Mouse (Mus musculus) lung, embryonic 15.5 days (tissue): ENCODE results near the gene Rasa2. TPM values are rescaled to one million over a fixed set of nuclear protein-coding genes. Genes with fewer than 3 reads are reported as not detected.
"Not testable (repeated sequence)": the region's sequence is repeated elsewhere in the genome, so short reads cannot be mapped to it uniquely, and the experiment has no call there.

Experiments
- ATAC-seq: fragments of 200-750 bp; cut with Nextera tagmentation; 2 replicates; pipeline ENCODE4 v1.8.0; 2017; ENCODE audit warnings: moderate number of reproducible peaks, borderline replicate concordance; ENCODE audit not compliant: low FRiP score, low TSS enrichment; ENCODE audit errors: extremely low read depth
- H3K27ac ChIP-seq: fragments of 300-500 bp; sonication (generic); 2 replicates; pipeline ENCODE4 v1.5.1; 2015; ENCODE audit warnings: moderate library complexity, mild to moderate bottlenecking, inconsistent platforms
- H3K27me3 ChIP-seq: fragments of 300-500 bp; sonication (generic); 2 replicates; pipeline ENCODE4 v1.6.1; 2015; ENCODE audit warnings: inconsistent platforms
- H3K36me3 ChIP-seq: fragments of 300-500 bp; sonication (generic); 2 replicates; pipeline ENCODE4 v1.6.1; 2015; ENCODE audit warnings: inconsistent platforms
- H3K4me1 ChIP-seq: fragments of 300-500 bp; sonication (generic); 2 replicates; pipeline ENCODE4 v1.6.1; 2015; ENCODE audit warnings: inconsistent platforms
- H3K4me2 ChIP-seq: fragments of 300-500 bp; sonication (generic); 2 replicates; pipeline ENCODE4 v1.6.1; 2015; ENCODE audit warnings: inconsistent platforms, mild to moderate bottlenecking, moderate library complexity
- H3K4me3 ChIP-seq: fragments of 300-500 bp; sonication (generic); 2 replicates; pipeline ENCODE4 v1.5.1; 2015; ENCODE audit warnings: mild to moderate bottlenecking, inconsistent platforms
- H3K9ac ChIP-seq: fragments of 300-500 bp; sonication (generic); 2 replicates; pipeline ENCODE4 v1.6.1; 2015; ENCODE audit warnings: inconsistent platforms
- H3K9me3 ChIP-seq: fragments of 300-500 bp; sonication (generic); 2 replicates; pipeline ENCODE4 v1.6.1; 2016; ENCODE audit warnings: inconsistent platforms
- WGBS: fragments of 180-500 bp; shearing (Covaris S2); methylation state at CpG from one replicate; pipeline ENCODE4 v1.1.7; 2015; 5-methylcytosine and 5-hydroxymethylcytosine counted together
- polyA plus RNA-seq: library from polyadenylated mRNA; unstranded; fragments of >200 nt; fragmentation: Nextera tagmentation; extraction: Ambion mirVana; gene quantifications from 2 replicates; pipeline ENCODE4 v1.2.1, GENCODE M21; 2015

Gene Rasa2
- polyA plus RNA-seq, 1 experiment from 2014 or later = 19.9 TPM

DNA sequence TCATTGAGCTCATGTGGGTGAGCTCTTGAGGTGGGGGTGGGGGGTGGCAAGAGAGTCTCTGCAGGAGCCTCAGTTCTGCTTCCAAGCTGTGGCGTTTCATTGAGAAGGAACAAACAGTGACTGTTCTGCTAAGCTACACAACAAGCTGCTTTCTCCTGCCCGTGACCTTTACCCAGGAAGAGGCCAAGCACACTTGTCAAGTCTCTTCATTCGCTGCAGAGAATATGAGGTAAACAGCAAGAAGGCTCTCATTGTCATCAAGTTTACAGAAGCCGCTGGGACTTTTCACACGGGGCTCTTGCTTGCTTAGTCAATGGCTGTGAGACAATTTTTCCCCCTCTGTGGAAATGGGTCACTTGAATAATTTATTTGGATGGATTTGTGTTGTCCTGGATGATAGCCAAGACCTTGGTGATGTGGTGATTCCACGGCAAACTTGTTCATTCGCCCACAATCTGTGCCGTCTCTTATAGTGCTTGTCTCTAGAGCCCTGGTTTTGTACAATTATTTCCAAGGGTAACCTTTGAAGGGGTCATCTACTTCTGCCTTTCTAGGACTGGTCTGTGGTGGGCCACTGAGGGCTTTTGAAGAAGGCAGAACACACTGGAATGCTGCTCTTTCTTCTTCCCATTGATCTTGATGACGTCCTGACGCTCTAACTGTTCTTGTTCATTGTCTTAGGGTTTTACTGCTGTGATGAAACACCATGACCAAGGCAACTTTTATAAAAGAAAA lies 29.3 kb upstream of the Rasa2 start:
- Histone ChIP-seq H3K27me3 (no peaks in the 10 kb centered on the region), H3K9ac (no peak overlapping the region), H3K4me1 (0 out of 2 replicates have a peak, but pooled peaks cover 3% of the 10 kb centered on the region), H3K4me2 (no peak overlapping the region), H3K9me3 (no peaks in the 10 kb centered on the region), H3K27ac (no peak overlapping the region), H3K36me3 (no peaks in the 10 kb centered on the region), H3K4me3 (no peak overlapping the region)
- 62% methylated on average over 10 of the region's 10 CpGs for WGBS
- no peak for ATAC-seq

DNA sequence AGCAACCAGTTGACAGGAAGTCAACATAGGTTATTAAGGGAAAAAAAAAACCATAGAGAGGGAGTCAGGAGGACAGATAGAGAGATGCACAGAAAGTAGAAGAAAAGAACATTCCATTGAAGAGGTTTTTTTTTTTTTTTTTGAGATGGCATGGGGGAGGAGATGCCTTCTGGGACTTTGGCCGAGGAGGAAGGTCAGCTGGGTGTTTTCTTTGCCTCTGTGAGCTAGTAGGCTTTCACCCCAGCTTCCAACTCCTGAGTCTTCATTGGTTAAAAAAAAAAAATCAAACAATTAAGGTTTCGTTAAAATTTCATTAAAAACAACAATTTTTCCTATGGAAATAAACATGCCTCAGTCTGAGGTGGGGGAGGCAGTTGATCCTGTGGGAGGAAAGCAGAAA lies 28.4 kb upstream of the Rasa2 start:
- Histone ChIP-seq H3K4me3 (no peak overlapping the region), H3K4me2 (no peak overlapping the region), H3K4me1 (0 out of 2 replicates have a peak, but pooled peaks cover 3% of the 10 kb centered on the region), H3K9me3 (no peaks in the 10 kb centered on the region), H3K27ac (no peak overlapping the region), H3K9ac (no peak overlapping the region), H3K36me3 (no peaks in the 10 kb centered on the region), H3K27me3 (no peaks in the 10 kb centered on the region)
- whole genome bisulfite sequencing = 41% methylated on average over 2 of the region's 2 CpGs
- no peak for ATAC-seq

GRCm38 (mm10) chr9:96653538-96653937 lies 22.1 kb upstream of the Rasa2 start:
- Histone ChIP-seq H3K9ac (no peak overlapping the region), H3K36me3 (no peaks in the 10 kb centered on the region), H3K4me2 (no peak overlapping the region), H3K27ac (no peak overlapping the region), H3K9me3 (no peaks in the 10 kb centered on the region), H3K27me3 (no peaks in the 10 kb centered on the region), H3K4me3 (no peak overlapping the region), H3K4me1 (no peaks in the 10 kb centered on the region)
- no peak for ATAC-seq
- 61% methylated on average over 4 of the region's 4 CpGs for WGBS

DNA sequence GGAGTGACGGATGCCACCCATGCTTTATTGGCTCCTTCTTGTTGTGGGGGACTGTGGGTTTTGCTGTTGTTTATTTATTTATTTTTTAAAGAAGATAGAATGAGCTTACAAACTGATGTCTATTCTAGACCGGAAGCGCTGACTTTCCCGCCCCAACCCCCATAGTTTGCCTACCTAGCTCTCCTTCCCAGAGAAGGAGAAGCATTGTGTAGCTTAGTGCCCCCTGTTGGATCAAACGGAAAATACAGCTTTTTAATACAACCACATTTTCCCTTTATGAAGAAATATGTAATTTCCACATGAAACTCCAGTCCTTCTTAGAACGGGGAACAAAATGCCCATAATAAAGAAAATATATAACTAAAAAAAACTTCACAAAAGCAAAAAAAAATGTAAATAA lies 21.3 kb upstream of the Rasa2 start:
- WGBS = 57% methylated on average over 6 of the region's 6 CpGs
- ATAC-seq = no peak
- H3K4me3 ChIP-seq = no peak overlapping the region
- H3K36me3 ChIP-seq = no peaks in the 10 kb centered on the region
- no peaks in the 10 kb centered on the region for H3K4me1 ChIP-seq
- no peaks in the 10 kb centered on the region for H3K9me3 ChIP-seq
- no peaks in the 10 kb centered on the region for H3K27me3 ChIP-seq
- no peak overlapping the region for H3K9ac ChIP-seq
- H3K4me2 ChIP-seq = no peak overlapping the region
- no peak overlapping the region for H3K27ac ChIP-seq

DNA sequence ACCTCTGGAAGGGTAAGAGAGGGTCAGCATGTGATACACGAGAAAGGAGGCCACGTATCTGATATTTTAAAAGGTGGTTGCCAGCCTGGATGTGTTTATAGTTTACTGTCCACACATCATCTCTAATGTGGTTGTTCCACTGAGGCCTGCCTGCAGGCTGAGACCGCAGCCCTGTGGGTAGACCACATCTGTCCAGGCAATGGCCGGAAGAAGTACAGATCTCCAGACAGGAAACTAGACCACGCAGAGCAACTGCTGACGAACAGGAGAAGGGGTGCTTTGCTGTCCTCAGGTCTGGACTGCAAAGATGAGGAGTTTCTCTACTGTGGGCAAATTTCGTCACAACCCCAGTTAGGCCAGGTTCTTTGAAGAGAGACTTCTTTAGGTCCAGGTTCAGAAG lies 19.4 kb upstream of the Rasa2 start:
- H3K27ac ChIP-seq = no peak overlapping the region
- H3K36me3 ChIP-seq = no peaks in the 10 kb centered on the region
- no peak overlapping the region for H3K4me3 ChIP-seq
- H3K9me3 ChIP-seq = no peaks in the 10 kb centered on the region
- no peaks in the 10 kb centered on the region for H3K27me3 ChIP-seq
- 56% methylated on average over 7 of the region's 7 CpGs for WGBS
- H3K4me1 ChIP-seq = no peaks in the 10 kb centered on the region
- no peak for ATAC-seq
- no peak overlapping the region for H3K4me2 ChIP-seq
- no peak overlapping the region for H3K9ac ChIP-seq

- no peak for ATAC-seq
- H3K9ac ChIP-seq = no peak overlapping the region
- H3K27me3 ChIP-seq = no peaks in the 10 kb centered on the region
- H3K4me3 ChIP-seq = no peak overlapping the region
- H3K36me3 ChIP-seq = no peaks in the 10 kb centered on the region
- WGBS = 49% methylated on average over 9 of the region's 9 CpGs
- H3K4me1 ChIP-seq = no peaks in the 10 kb centered on the region
- no peak overlapping the region for H3K4me2 ChIP-seq
- H3K9me3 ChIP-seq = no peaks in the 10 kb centered on the region
- no peak overlapping the region for H3K27ac ChIP-seq
Measured at GRCm38 (mm10) chr9:96649924-96650323, 18.5 kb upstream of the Rasa2 start.

GRCm38 (mm10) chr9:96649362-96649761 lies 17.9 kb upstream of the Rasa2 start:
- no peak for ATAC-seq
- Histone ChIP-seq H3K36me3 (no peaks in the 10 kb centered on the region), H3K9me3 (no peaks in the 10 kb centered on the region), H3K4me3 (no peak overlapping the region), H3K4me1 (no peaks in the 10 kb centered on the region), H3K27ac (no peak overlapping the region), H3K4me2 (no peak overlapping the region), H3K9ac (no peak overlapping the region), H3K27me3 (no peaks in the 10 kb centered on the region)
- 90% methylated on average over 4 of the region's 4 CpGs for WGBS

GRCm38 (mm10) chr9:96646668-96647295 lies 15.4 kb upstream of the Rasa2 start:
- ATAC-seq = no peak
- Histone ChIP-seq H3K36me3 (no peaks in the 10 kb centered on the region), H3K27me3 (no peaks in the 10 kb centered on the region), H3K9ac (no peak overlapping the region), H3K4me1 (no peaks in the 10 kb centered on the region), H3K9me3 (no peaks in the 10 kb centered on the region), H3K4me2 (no peak overlapping the region), H3K4me3 (no peak overlapping the region), H3K27ac (no peak overlapping the region)
- 53% methylated on average over 2 of the region's 2 CpGs for WGBS

- H3K9me3 ChIP-seq = no peaks in the 10 kb centered on the region
- no peaks in the 10 kb centered on the region for H3K36me3 ChIP-seq
- H3K4me2 ChIP-seq = no peak overlapping the region
- no peak overlapping the region for H3K27ac ChIP-seq
- H3K27me3 ChIP-seq = no peaks in the 10 kb centered on the region
- 77% methylated on average over 2 of the region's 2 CpGs for WGBS
- no peak for ATAC-seq
- H3K4me3 ChIP-seq = no peak overlapping the region
- H3K4me1 ChIP-seq = no peaks in the 10 kb centered on the region
- H3K9ac ChIP-seq = no peak overlapping the region
Measured at GRCm38 (mm10) chr9:96644840-96645239, 13.4 kb upstream of the Rasa2 start.

- H3K4me3 ChIP-seq, H3K27ac ChIP-seq, H3K9ac ChIP-seq, H3K4me2 ChIP-seq, H3K4me1 ChIP-seq, ATAC-seq, H3K27me3 ChIP-seq, H3K9me3 ChIP-seq, H3K36me3 ChIP-seq: not testable (repeated sequence)
- 83% methylated on average over 3 of the region's 3 CpGs for WGBS
Measured at GRCm38 (mm10) chr9:96644002-96644401, 12.6 kb upstream of the Rasa2 start.

GRCm38 (mm10) chr9:96639451-96639850 lies 8.0 kb upstream of the Rasa2 start:
- Histone ChIP-seq H3K27me3 (no peaks in the 10 kb centered on the region), H3K9me3 (no peaks in the 10 kb centered on the region), H3K9ac (no peak overlapping the region), H3K36me3 (no peaks in the 10 kb centered on the region), H3K4me2 (no peak overlapping the region), H3K4me1 (no peaks in the 10 kb centered on the region), H3K4me3 (no peak overlapping the region), H3K27ac (no peak overlapping the region)
- no peak for ATAC-seq
- WGBS = 83% methylated on average over 7 of the region's 7 CpGs

GRCm38 (mm10) chr9:96638508-96638907 lies 7.1 kb upstream of the Rasa2 start:
- Histone ChIP-seq H3K9me3 (no peaks in the 10 kb centered on the region), H3K4me1 (no peaks in the 10 kb centered on the region), H3K27me3 (no peaks in the 10 kb centered on the region), H3K36me3 (no peaks in the 10 kb centered on the region), H3K4me3 (no peak overlapping the region), H3K9ac (no peak overlapping the region), H3K4me2 (no peak overlapping the region), H3K27ac (no peak overlapping the region)
- WGBS = 63% methylated on average over 7 of the region's 7 CpGs
- no peak for ATAC-seq
